Mouse (Mus musculus) liver, embryonic 14 days (tissue): ENCODE results near the gene Sgms1. TPM values are rescaled to one million over a fixed set of nuclear protein-coding genes. Genes with fewer than 3 reads are reported as not detected.

Experiments used
- polyA plus RNA-seq: library from polyadenylated mRNA; depleted of rRNA; stranded (reverse); fragments of >200 nt; gene quantifications from 2 replicates; pipeline ENCODE4 v1.2.3, GENCODE M21; 2012; rRNA removed

The Sgms1 gene
- polyA plus RNA-seq, result 15.0 and 19.2 TPM in 2 replicates

GRCm38 (mm10) chr19:32389001-32389871, at the start of gene Sgms1:
Gene Sgms1, minus strand, starts transcription at chr19:32389714.

GRCm38 (mm10) chr19:32107771-32108306, 281.7 kb downstream of the Sgms1 start, which contains the start of gene Asah2:
Gene Asah2, minus strand, starts transcription at chr19:32108211.

Other genes with a start within 250 kb of the Sgms1 start
- 35.0 and 42.6 TPM in 2 replicates for gene Rpl9-ps6, start 76.9 kb upstream of the Sgms1 start, polyA plus RNA-seq
- 33.4 and 41.8 TPM in 2 replicates for gene Minpp1, start 96.1 kb upstream of the Sgms1 start, polyA plus RNA-seq
- 3.2 and 3.3 TPM in 2 replicates for gene Papss2, start 206.1 kb upstream of the Sgms1 start, polyA plus RNA-seq